Mouse (Mus musculus) myocyte (in vitro differentiated cells): Measurements from ENCODE around the gene Dglucy. TPM values are rescaled to one million over a fixed set of nuclear protein-coding genes. Genes with fewer than 3 reads are reported as not detected.

Experiments
- H3K27me3 ChIP-seq: one replicate; pipeline ENCODE4 v1.6.1; 2011; ENCODE audit not compliant: control insufficient read depth, insufficient read depth, insufficient read length
- H3K36me3 ChIP-seq: one replicate; pipeline ENCODE4 v1.6.1; 2011; ENCODE audit not compliant: control insufficient read depth, insufficient read depth
- H3K4me2 ChIP-seq: one replicate; pipeline ENCODE4 v1.6.1; 2011; ENCODE audit warnings: low read depth, control low read depth
- H3K4me3 ChIP-seq: one replicate; pipeline ENCODE4 v1.5.1; 2011; ENCODE audit warnings: mild to moderate bottlenecking, control low read depth, moderate library complexity
- H3K79me2 ChIP-seq: one replicate; pipeline ENCODE4 v1.6.1; 2011; ENCODE audit not compliant: control insufficient read depth, insufficient read depth
- H3ac ChIP-seq: one replicate; pipeline ENCODE4 v1.6.1; 2011; ENCODE audit not compliant: control insufficient read depth, insufficient read length
- CEBPB ChIP-seq: IDR thresholded peaks from 2 replicates; pipeline ENCODE4 v1.6.1; 2011; ENCODE audit warnings: mild to moderate bottlenecking, moderate library complexity; ENCODE audit not compliant: poor library complexity, insufficient read depth, severe bottlenecking
- E2F4 ChIP-seq: IDR thresholded peaks from one replicate; pipeline ENCODE4 v1.6.1; 2011; ENCODE audit warnings: mild to moderate bottlenecking, control low read depth, moderate library complexity; ENCODE audit not compliant: insufficient read depth
- MAX ChIP-seq: IDR thresholded peaks from one replicate; pipeline ENCODE4 v1.6.1; 2011; ENCODE audit warnings: low read depth, mild to moderate bottlenecking, control low read depth
- MYOD1 ChIP-seq, 3 experiments: IDR thresholded peaks; one replicate each; pipeline ENCODE4 v1.6.1; 2011; ENCODE audit warnings: control low read depth in 2 of 3, low read depth in 2 of 3, mild to moderate bottlenecking in 2 of 3, moderate library complexity in 1 of 3; ENCODE audit not compliant: insufficient read length in 2 of 3, control insufficient read depth in 1 of 3
- MYOG ChIP-seq, 3 experiments: IDR thresholded peaks; one replicate each; pipeline ENCODE4 v1.6.1; 2011; ENCODE audit warnings: control low read depth in 2 of 3, low read depth in 2 of 3, mild to moderate bottlenecking in 2 of 3; ENCODE audit not compliant: insufficient read length in 2 of 3, control insufficient read depth in 1 of 3, insufficient read depth in 1 of 3
- POLR2A ChIP-seq: IDR thresholded peaks from one replicate; pipeline ENCODE4 v1.6.1; 2011; ENCODE audit warnings: low read depth, mild to moderate bottlenecking, control low read depth, moderate library complexity; ENCODE audit not compliant: insufficient read length
- POLR2AphosphoS2 ChIP-seq: IDR thresholded peaks from one replicate; pipeline ENCODE4 v1.6.1; 2011; ENCODE audit warnings: low read depth, control low read depth; ENCODE audit not compliant: insufficient read length
- REST ChIP-seq: IDR thresholded peaks from one replicate; pipeline ENCODE4 v1.6.1; 2011; ENCODE audit warnings: mild to moderate bottlenecking, control low read depth, moderate library complexity; ENCODE audit not compliant: insufficient read depth, insufficient read length
- SRF ChIP-seq: IDR thresholded peaks from one replicate; pipeline ENCODE4 v1.6.1; 2011; ENCODE audit warnings: low read depth; ENCODE audit not compliant: control insufficient read depth, insufficient read length
- TCF12 ChIP-seq: IDR thresholded peaks from one replicate; pipeline ENCODE4 v1.6.1; 2011; ENCODE audit warnings: mild to moderate bottlenecking, control low read depth; ENCODE audit not compliant: poor library complexity, insufficient read depth, severe bottlenecking
- TCF3 ChIP-seq: IDR thresholded peaks from one replicate; pipeline ENCODE4 v1.6.1; 2011; ENCODE audit warnings: low read depth, control low read depth; ENCODE audit not compliant: insufficient read length
- USF1 ChIP-seq: IDR thresholded peaks from one replicate; pipeline ENCODE4 v1.6.1; 2011; ENCODE audit warnings: low read depth, mild to moderate bottlenecking, control low read depth, moderate library complexity
- polyA plus RNA-seq: library from polyadenylated mRNA; unstranded; fragments of >200 nt; fragmentation: generic; extraction: Trizol; gene quantifications from one replicate; pipeline ENCODE4 v1.2.1, GENCODE M21; 2012; ENCODE audit warnings: missing spikeins

Dglucy gene
- polyA plus RNA-seq, 1 experiment = 24.4 TPM

- Histone ChIP-seq H3K4me2 (no peak overlapping the region), H3K79me2 (no peaks in the 10 kb centered on the region), H3ac (no peak overlapping the region), H3K27me3 (no peaks in the 10 kb centered on the region), H3K36me3 (peaks cover 17% of the 10 kb centered on the region), H3K4me3 (no peak overlapping the region)
- TF ChIP-seq TCF3 = no peak
- TF ChIP-seq CEBPB = no peak
- TF ChIP-seq POLR2AphosphoS2 = no peak
- no peak for TF ChIP-seq SRF
- no peak for TF ChIP-seq REST
- TF ChIP-seq E2F4 = no peak
- no peak for TF ChIP-seq POLR2A
- TF ChIP-seq MYOG (IDR thresholded peaks at IDR 0.05; ENCODE audit: control insufficient read depth in 1 of 3, insufficient read depth in 1 of 3, insufficient read length in 2 of 3, low read depth in 2 of 3) = no peak
- no peak for TF ChIP-seq USF1
- TF ChIP-seq MYOD1 (IDR thresholded peaks at IDR 0.05; ENCODE audit: control insufficient read depth in 1 of 3, insufficient read length in 2 of 3, low read depth in 2 of 3) = no peak
- TF ChIP-seq MAX = no peak
- no peak for TF ChIP-seq TCF12
Observed at GRCm38 (mm10) chr12:100934796-100935195, 155.9 kb downstream of the Dglucy start.

- Histone ChIP-seq H3K79me2 (no peaks in the 10 kb centered on the region), H3K27me3 (no peaks in the 10 kb centered on the region), H3ac (no peak overlapping the region), H3K36me3 (peaks cover 25% of the 10 kb centered on the region), H3K4me3 (no peak overlapping the region), H3K4me2 (no peak overlapping the region)
- TF ChIP-seq USF1 = no peak
Observed at GRCm38 (mm10) chr12:100936116-100936515, 157.3 kb downstream of the Dglucy start.

- H3K79me2 ChIP-seq = no peaks in the 10 kb centered on the region
- no peaks in the 10 kb centered on the region for H3K27me3 ChIP-seq
- no peak for TF ChIP-seq TCF3
- no peak for TF ChIP-seq CEBPB
- TF ChIP-seq REST = no peak
- no peak for TF ChIP-seq MYOG (IDR thresholded peaks at IDR 0.05; ENCODE audit: control insufficient read depth in 1 of 3, insufficient read depth in 1 of 3, insufficient read length in 2 of 3, low read depth in 2 of 3)
- TF ChIP-seq MAX = no peak
- no peak for TF ChIP-seq MYOD1 (IDR thresholded peaks at IDR 0.05; ENCODE audit: control insufficient read depth in 1 of 3, insufficient read length in 2 of 3, low read depth in 2 of 3)
- no peak for TF ChIP-seq E2F4
- no peak for TF ChIP-seq SRF
- TF ChIP-seq USF1 = no peak
Observed at GRCm38 (mm10) chr12:100936737-100937136, 157.9 kb downstream of the Dglucy start.

GRCm38 (mm10) chr12:100937441-100938360 is 158.8 kb downstream of the Dglucy start:
- no peak overlapping the region for H3K4me3 ChIP-seq
- peak in 1 of 3 experiments; percentile 2 for TF ChIP-seq MYOD1 (IDR thresholded peaks at IDR 0.05; ENCODE audit: control insufficient read depth in 1 of 3, insufficient read length in 2 of 3, low read depth in 2 of 3)
- TF ChIP-seq TCF12 = no peak
- H3ac ChIP-seq = no peak overlapping the region
- no peaks in the 10 kb centered on the region for H3K27me3 ChIP-seq
- H3K79me2 ChIP-seq = no peaks in the 10 kb centered on the region
- H3K36me3 ChIP-seq = peaks cover 16% of the 10 kb centered on the region
- no peak overlapping the region for H3K4me2 ChIP-seq

More at GRCm38 (mm10) chr12:100936737-100937136, 157.9 kb downstream of the Dglucy start:
- Histone ChIP-seq H3K4me2 (no peak overlapping the region), H3K36me3 (peaks cover 25% of the 10 kb centered on the region), H3ac (no peak overlapping the region), H3K4me3 (no peak overlapping the region)

- Histone ChIP-seq H3ac (no peak overlapping the region), H3K4me2 (no peak overlapping the region), H3K27me3 (no peaks in the 10 kb centered on the region), H3K4me3 (no peak overlapping the region), H3K79me2 (no peaks in the 10 kb centered on the region), H3K36me3 (peaks cover 13% of the 10 kb centered on the region)
- no peak for TF ChIP-seq MYOG (IDR thresholded peaks at IDR 0.05; ENCODE audit: control insufficient read depth in 1 of 3, insufficient read depth in 1 of 3, insufficient read length in 2 of 3, low read depth in 2 of 3)
- no peak for TF ChIP-seq SRF
- TF ChIP-seq USF1 = no peak
- no peak for TF ChIP-seq TCF12
- TF ChIP-seq REST = no peak
- TF ChIP-seq MYOD1 (IDR thresholded peaks at IDR 0.05; ENCODE audit: control insufficient read depth in 1 of 3, insufficient read length in 2 of 3, low read depth in 2 of 3) = no peak
- no peak for TF ChIP-seq POLR2AphosphoS2
- no peak for TF ChIP-seq CEBPB
- no peak for TF ChIP-seq E2F4
- no peak for TF ChIP-seq TCF3
Observed at GRCm38 (mm10) chr12:100941361-100941760, 162.5 kb downstream of the Dglucy start.
